18 mouse cellular contexts compared by ENCODE assay signal in genomic region chr16:37989796-37990195, GRCm38 (mm10).
A peak's percentile ranks its signal among the peaks of the same experiment; 100 is the strongest.
DNase-seq lines count a peak whose midpoint lies in the region; ATAC-seq and TF ChIP-seq lines count a peak whose summit lies in the region.
"Had no signal": no experiment of that assay in that cellular context is flagged by ENCODE, and none has a peak within 500 bp of the region (broad histone marks: within the 10 kb centered on the region; RNA-seq: fewer than 3 reads in every experiment).

No protein-coding gene starts in this region.

- H3K4me3 ChIP-seq in forebrain, embryonic 11.5 days (ENCODE audit: low read depth, low read length) = no peak overlapping the region
- no peak overlapping the region for H3K4me3 ChIP-seq in forebrain, postnatal 0 days (ENCODE audit: low read depth, low read length)
- H3K4me3 ChIP-seq in midbrain, embryonic 10.5 days = no peak overlapping the region
- H3K4me3 ChIP-seq in midbrain, postnatal 0 days (ENCODE audit: low read depth, low read length) = no peak overlapping the region
- H3K4me3 ChIP-seq in hindbrain, embryonic 12.5 days = no peak overlapping the region
- no peak overlapping the region for H3K4me3 ChIP-seq in neural tube, embryonic 13.5 days
- H3K4me3 ChIP-seq: heart, embryonic 13.5 days; left cerebral cortex, adult 2 months; limb, embryonic 12.5 days; liver, embryonic 15.5 days had no signal

- ATAC-seq in forebrain, embryonic 11.5 days (replicated peaks; ENCODE audit: low FRiP score) = no peak
- ATAC-seq in forebrain, postnatal 0 days = no peak
- no peak for ATAC-seq in midbrain, postnatal 0 days (ENCODE audit: low FRiP score)
- ATAC-seq in hindbrain, embryonic 12.5 days (ENCODE audit: low FRiP score) = no peak
- no peak for ATAC-seq in neural tube, embryonic 13.5 days (ENCODE audit: low read depth)
- ATAC-seq: Patski had no signal

- no peak for DNase-seq in forebrain, embryonic 11.5 days (ENCODE audit: low spot score)
- DNase-seq in forebrain, postnatal 0 days = no peak
- no peak for DNase-seq in midbrain, embryonic 10.5 days (ENCODE audit: low spot score)
- DNase-seq in midbrain, postnatal 0 days (ENCODE audit: low spot score) = no peak
- DNase-seq in MN1 (ENCODE audit: low spot score) = no peak
- no peak for DNase-seq in adrenal gland, postnatal 4 days (ENCODE audit: low spot score in 2 of 2)
- DNase-seq: cerebellum, postnatal 14 days; heart, postnatal 4 days; kidney, adult 8-10 months; right cerebral cortex, postnatal 25 days; thymus, postnatal 25 days had no signal

- no peak overlapping the region for H3K9ac ChIP-seq in forebrain, embryonic 11.5 days (ENCODE audit: low read length)
- H3K9ac ChIP-seq in forebrain, postnatal 0 days = no peak overlapping the region
- no peak overlapping the region for H3K9ac ChIP-seq in midbrain, postnatal 0 days (replicated peaks; ENCODE audit: low read length, poor library complexity, severe bottlenecking)
- H3K9ac ChIP-seq in hindbrain, embryonic 12.5 days = no peak overlapping the region
- no peak overlapping the region for H3K9ac ChIP-seq in neural tube, embryonic 13.5 days
- H3K9ac ChIP-seq: heart, embryonic 13.5 days; limb, embryonic 12.5 days; liver, embryonic 15.5 days had no signal

- H3K4me1 ChIP-seq in forebrain, embryonic 11.5 days (replicated peaks; ENCODE audit: control insufficient read depth, insufficient read depth, low read length) = peaks cover 8% of the 10 kb centered on the region; the same call in 1 of the 2 replicates
- no peaks in the 10 kb centered on the region for H3K4me1 ChIP-seq in forebrain, postnatal 0 days (ENCODE audit: insufficient read depth)
- H3K4me1 ChIP-seq in midbrain, embryonic 10.5 days = peaks cover 45% of the 10 kb centered on the region
- peaks cover 9% of the 10 kb centered on the region; the same call in 1 of the 2 replicates for H3K4me1 ChIP-seq in midbrain, postnatal 0 days (ENCODE audit: insufficient read depth, low read length)
- H3K4me1 ChIP-seq in hindbrain, embryonic 12.5 days = peaks cover 43% of the 10 kb centered on the region
- H3K4me1 ChIP-seq in neural tube, embryonic 13.5 days (replicated peaks) = peaks cover 47% of the 10 kb centered on the region
- H3K4me1 ChIP-seq: liver, embryonic 15.5 days had no signal

- no peaks in the 10 kb centered on the region for H3K36me3 ChIP-seq in forebrain, embryonic 11.5 days (ENCODE audit: control insufficient read depth, insufficient read depth, low read length)
- no peaks in the 10 kb centered on the region for H3K36me3 ChIP-seq in forebrain, postnatal 0 days (ENCODE audit: insufficient read depth)
- no peaks in the 10 kb centered on the region for H3K36me3 ChIP-seq in midbrain, embryonic 10.5 days
- H3K36me3 ChIP-seq in midbrain, postnatal 0 days (ENCODE audit: insufficient read depth, low read length) = no peaks in the 10 kb centered on the region
- H3K36me3 ChIP-seq in hindbrain, embryonic 12.5 days = no peaks in the 10 kb centered on the region
- no peaks in the 10 kb centered on the region for H3K36me3 ChIP-seq in neural tube, embryonic 13.5 days
- H3K36me3 ChIP-seq: heart, embryonic 13.5 days; limb, embryonic 12.5 days; liver, embryonic 15.5 days had no signal

- H3K4me2 ChIP-seq in forebrain, embryonic 11.5 days (ENCODE audit: low read depth, low read length, severe bottlenecking) = no peak overlapping the region
- no peak overlapping the region for H3K4me2 ChIP-seq in forebrain, postnatal 0 days (ENCODE audit: low read depth)
- no peak overlapping the region for H3K4me2 ChIP-seq in midbrain, postnatal 0 days (ENCODE audit: low read depth, low read length, poor library complexity, severe bottlenecking)
- H3K4me2 ChIP-seq in hindbrain, embryonic 12.5 days (replicated peaks) = no peak overlapping the region
- no peak overlapping the region for H3K4me2 ChIP-seq in neural tube, embryonic 13.5 days
- H3K4me2 ChIP-seq: heart, embryonic 13.5 days; limb, embryonic 12.5 days; liver, embryonic 15.5 days had no signal

- no peaks in the 10 kb centered on the region for H3K9me3 ChIP-seq in forebrain, embryonic 11.5 days (ENCODE audit: control insufficient read depth, low read length)
- no peaks in the 10 kb centered on the region for H3K9me3 ChIP-seq in forebrain, postnatal 0 days (ENCODE audit: low read length)
- H3K9me3 ChIP-seq in midbrain, embryonic 10.5 days (replicated peaks) = no peaks in the 10 kb centered on the region
- no peaks in the 10 kb centered on the region for H3K9me3 ChIP-seq in midbrain, postnatal 0 days (ENCODE audit: low read length)
- H3K9me3 ChIP-seq in hindbrain, embryonic 12.5 days (replicated peaks) = no peaks in the 10 kb centered on the region
- H3K9me3 ChIP-seq in neural tube, embryonic 13.5 days = no peaks in the 10 kb centered on the region
- H3K9me3 ChIP-seq: heart, embryonic 13.5 days; limb, embryonic 12.5 days; liver, embryonic 15.5 days had no signal

- H3K27me3 ChIP-seq in forebrain, embryonic 11.5 days (ENCODE audit: control insufficient read depth, insufficient read depth, low read length) = no peaks in the 10 kb centered on the region
- H3K27me3 ChIP-seq in forebrain, postnatal 0 days (ENCODE audit: insufficient read depth, low read length) = no peaks in the 10 kb centered on the region
- no peaks in the 10 kb centered on the region for H3K27me3 ChIP-seq in midbrain, embryonic 10.5 days (ENCODE audit: low read depth, poor library complexity, severe bottlenecking)
- no peaks in the 10 kb centered on the region for H3K27me3 ChIP-seq in midbrain, postnatal 0 days (ENCODE audit: insufficient read depth, low read length)
- H3K27me3 ChIP-seq in hindbrain, embryonic 12.5 days = no peaks in the 10 kb centered on the region
- H3K27me3 ChIP-seq in neural tube, embryonic 13.5 days = no peaks in the 10 kb centered on the region
- H3K27me3 ChIP-seq: heart, embryonic 13.5 days; limb, embryonic 12.5 days; liver, embryonic 15.5 days; Patski had no signal

- TF ChIP-seq CTCF in forebrain, postnatal 0 days (IDR thresholded peaks at IDR 0.05; ENCODE audit: low read depth) = no peak
- no peak for TF ChIP-seq CTCF in midbrain, postnatal 0 days (IDR thresholded peaks at IDR 0.05)

- peak overlapping the region; percentile 93; the same call in 1 of the 2 replicates for H3K27ac ChIP-seq in forebrain, embryonic 11.5 days (ENCODE audit: low read depth, low read length)
- H3K27ac ChIP-seq in forebrain, postnatal 0 days (ENCODE audit: low read depth, low read length) = no peak overlapping the region
- H3K27ac ChIP-seq in midbrain, embryonic 10.5 days (replicated peaks) = peak overlapping the region; percentile 86
- H3K27ac ChIP-seq in midbrain, postnatal 0 days (ENCODE audit: low read depth, low read length) = no peak overlapping the region
- peak overlapping the region; percentile 84 for H3K27ac ChIP-seq in hindbrain, embryonic 12.5 days
- H3K27ac ChIP-seq in neural tube, embryonic 13.5 days (replicated peaks) = peak overlapping the region; percentile 93
- H3K27ac ChIP-seq: heart, embryonic 13.5 days; left cerebral cortex, adult 2 months; limb, embryonic 12.5 days; liver, embryonic 15.5 days had no signal

- WGBS in forebrain, embryonic 11.5 days = 74% methylated on average over 3 of the region's 3 CpGs
- WGBS in forebrain, postnatal 0 days = 72% methylated on average over 3 of the region's 3 CpGs
- WGBS in midbrain, embryonic 10.5 days = 79% methylated on average over 3 of the region's 3 CpGs
- WGBS in midbrain, postnatal 0 days = 74% methylated on average over 3 of the region's 3 CpGs
- WGBS in hindbrain, embryonic 12.5 days = 76% methylated on average over 3 of the region's 3 CpGs
- WGBS in neural tube, embryonic 13.5 days = 75% methylated on average over 3 of the region's 3 CpGs

Comparison
In these comparisons a context has a peak if more than half of its experiments do, and no peak if none do; other contexts are left out.
1. H3K27ac ChIP-seq: peak in forebrain, embryonic 11.5 days (single experiment), midbrain, embryonic 10.5 days (single experiment), hindbrain, embryonic 12.5 days (single experiment) and neural tube, embryonic 13.5 days (single experiment); none in forebrain, postnatal 0 days (single experiment) and midbrain, postnatal 0 days (single experiment).